Mouse (Mus musculus) frontal cortex, adult (tissue): ENCODE results near the gene Cela1.
A peak's percentile ranks its signal among the peaks of the same experiment; 100 is the strongest.

ENCODE experiments used
- ATAC-seq: cut with Nextera tagmentation; 2 replicates; pipeline ENCODE4 v1.9.2; 2017; ENCODE audit warnings: mild to moderate bottlenecking, moderate library complexity, mixed read lengths; ENCODE audit not compliant: low TSS enrichment

Gene Cela1

GRCm38 (mm10) chr15:100635851-100636645 lies 51.7 kb downstream of the Cela1 start:
- no peak for ATAC-seq

DNA sequence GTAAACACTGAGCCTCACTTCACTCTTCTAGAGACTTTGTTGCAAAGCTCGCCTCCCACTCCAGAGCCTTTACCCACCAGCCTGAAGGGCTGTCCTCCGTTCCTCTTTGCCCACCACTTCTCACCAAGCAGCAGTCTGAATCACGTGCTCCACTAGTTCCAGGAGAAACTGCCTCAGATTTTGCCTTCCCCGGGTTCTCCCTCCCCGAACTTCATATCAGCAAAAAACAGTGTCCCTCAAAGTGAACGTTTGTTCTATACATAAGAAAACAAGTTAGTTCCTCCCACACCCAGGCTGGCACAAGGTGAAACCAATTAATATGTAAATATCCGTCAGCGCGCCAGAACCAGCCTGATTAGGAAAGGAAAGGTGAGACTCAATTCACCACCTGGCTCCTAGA lies 52.5 kb downstream of the Cela1 start:
- no peak for ATAC-seq

- ATAC-seq = no peak
Measured at GRCm38 (mm10) chr15:100633341-100633740, 54.4 kb downstream of the Cela1 start.

GRCm38 (mm10) chr15:100632323-100632722 lies 55.4 kb downstream of the Cela1 start:
- ATAC-seq = no peak

DNA sequence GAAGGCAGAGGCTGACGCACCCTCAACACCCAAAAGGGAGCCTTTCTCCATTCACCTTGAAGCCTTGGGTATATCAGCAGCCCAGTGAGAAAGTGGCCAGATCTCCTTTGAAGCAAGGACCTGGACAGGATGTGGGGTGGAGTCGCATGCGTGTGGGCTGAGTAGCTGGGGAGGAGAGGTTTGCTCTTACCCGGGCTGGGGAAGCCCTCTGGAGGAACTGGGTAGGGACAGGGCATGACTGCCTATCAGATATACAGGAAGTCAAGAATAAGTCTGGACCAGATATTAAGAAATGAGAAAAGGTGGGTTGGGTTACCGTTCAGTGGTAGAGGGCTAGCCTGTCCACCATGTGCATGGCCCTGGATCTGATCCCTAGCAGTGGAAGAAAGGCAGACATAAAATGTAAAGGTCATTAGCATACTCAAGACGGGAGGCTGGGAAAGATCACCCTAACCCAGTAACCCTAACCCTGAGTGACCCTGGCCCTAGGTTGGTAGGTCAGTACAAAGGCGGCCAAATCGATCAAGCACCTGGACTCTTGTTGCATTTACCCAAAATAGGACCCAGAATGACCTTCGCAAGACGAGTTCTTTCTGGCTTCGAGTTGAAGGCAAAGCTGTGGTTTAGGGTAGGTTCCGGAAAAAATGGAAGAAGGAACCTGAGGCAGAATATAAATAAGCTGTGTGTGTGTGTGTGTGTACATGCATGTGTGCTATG lies 56.1 kb downstream of the Cela1 start:
- no peak for ATAC-seq

GRCm38 (mm10) chr15:100630126-100630525 lies 57.6 kb downstream of the Cela1 start:
- ATAC-seq = no peak

DNA sequence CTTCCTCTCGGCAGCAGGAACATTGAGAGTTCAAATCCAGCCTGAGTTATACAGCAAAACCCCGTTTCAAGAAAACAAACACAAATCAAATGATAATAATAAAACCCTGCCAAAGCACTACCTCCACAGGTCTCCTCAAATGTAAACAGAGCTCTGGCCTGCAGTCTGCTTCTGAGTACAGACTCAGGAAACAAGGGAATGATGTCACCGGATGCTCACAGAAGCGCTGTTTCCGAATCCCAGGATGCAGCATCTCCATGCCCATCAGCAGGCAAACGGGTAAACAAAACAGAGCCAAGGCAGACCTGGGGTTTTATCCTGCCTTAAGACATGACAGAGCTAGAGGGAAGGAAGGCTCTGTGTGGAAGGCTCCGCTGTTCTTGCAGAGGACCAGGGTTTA lies 58.9 kb downstream of the Cela1 start:
- ATAC-seq = no peak

DNA sequence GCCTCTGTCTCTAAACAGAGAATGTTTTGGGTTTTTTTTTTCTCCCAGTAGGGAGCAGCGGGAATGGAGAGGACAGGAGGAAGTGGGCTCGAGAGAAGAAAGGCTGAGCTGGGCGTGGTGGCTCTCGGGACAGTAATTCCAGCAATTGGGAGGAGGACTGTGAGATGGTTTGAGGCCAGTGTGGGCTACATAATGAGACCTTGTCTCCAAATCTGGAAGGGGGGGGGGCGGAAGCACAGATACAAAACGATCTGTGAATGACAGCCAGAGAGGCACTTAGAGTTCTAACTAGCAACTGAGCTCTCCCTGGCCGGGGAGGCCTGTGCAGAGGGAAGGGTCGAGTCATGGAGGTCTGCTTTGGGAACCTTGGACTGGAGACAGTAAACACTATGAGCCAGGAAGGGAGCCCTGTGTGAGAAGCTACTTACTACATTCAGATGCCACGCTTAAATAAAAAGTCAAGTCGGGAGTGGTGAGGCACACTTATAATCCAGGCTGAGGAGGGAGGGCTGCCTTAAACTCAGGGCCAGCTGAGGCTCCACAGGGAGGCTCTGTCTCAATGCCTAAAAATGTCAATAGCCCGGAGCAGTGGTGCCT lies 59.8 kb downstream of the Cela1 start:
- peak; percentile 38; the same call in 1 of the 2 replicates for ATAC-seq

- ATAC-seq = no peak
Measured at GRCm38 (mm10) chr15:100627287-100627686, 60.4 kb downstream of the Cela1 start.

GRCm38 (mm10) chr15:100624435-100624834 lies 63.3 kb downstream of the Cela1 start:
- no peak for ATAC-seq
